Mouse (Mus musculus) ES-Bruce4 (cell line): ENCODE results near the gene Sp4.

Source experiments
- CTCF ChIP-seq: IDR thresholded peaks from one replicate; pipeline ENCODE4 v1.8.1; 2011; ENCODE audit warnings: low read depth, low read length
- EP300 ChIP-seq: IDR thresholded peaks from 2 replicates; pipeline ENCODE4 v1.6.1; 2011; ENCODE audit warnings: low read depth, low read length; ENCODE audit not compliant: insufficient read depth

DNA sequence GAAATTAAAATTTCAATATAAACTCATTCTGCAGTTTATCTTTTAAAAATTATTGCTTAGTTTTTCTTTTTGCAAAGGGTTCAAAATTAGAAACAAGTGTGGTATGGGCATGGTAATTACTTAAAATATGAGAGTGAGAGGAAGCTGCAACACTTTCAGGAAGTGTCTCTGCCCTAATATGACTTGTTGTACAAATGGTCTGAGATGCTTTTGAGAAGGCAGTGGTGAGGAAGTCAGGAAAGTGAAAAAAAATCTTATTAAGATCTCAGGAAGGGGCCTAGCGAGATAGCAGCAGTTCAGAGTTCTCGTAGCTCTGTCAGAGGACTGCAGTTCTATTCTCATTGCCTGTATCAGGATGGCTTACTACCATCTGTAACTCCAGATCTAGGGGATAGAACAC, 89.1 kb downstream of the Sp4 start:
- TF ChIP-seq CTCF (no peak), EP300 (no peak)
